Mouse (Mus musculus) neural tube, embryonic 12.5 days (tissue): ENCODE results near the gene Cyp2b23. TPM values are rescaled to one million over a fixed set of nuclear protein-coding genes. Genes with fewer than 3 reads are reported as not detected.
"Not testable (repeated sequence)": the region's sequence is repeated elsewhere in the genome, so short reads cannot be mapped to it uniquely, and the experiment has no call there.

Experiments
- ATAC-seq: fragments of 200-750 bp; cut with Nextera tagmentation; 2 replicates; pipeline ENCODE4 v1.8.0; 2017; ENCODE audit warnings: low read depth, mild to moderate bottlenecking, moderate TSS enrichment, moderate library complexity; ENCODE audit not compliant: low FRiP score
- H3K27ac ChIP-seq: fragments of 300-500 bp; sonication (generic); 2 replicates; pipeline ENCODE4 v1.5.1; 2016
- H3K27me3 ChIP-seq: fragments of 300-500 bp; sonication (generic); replicated peaks from 2 replicates; pipeline ENCODE4 v1.6.1; 2016; ENCODE audit warnings: mild to moderate bottlenecking
- H3K36me3 ChIP-seq: fragments of 300-500 bp; sonication (generic); 2 replicates; pipeline ENCODE4 v1.6.1; 2016; ENCODE audit warnings: mild to moderate bottlenecking
- H3K4me1 ChIP-seq: fragments of 300-500 bp; sonication (generic); 2 replicates; pipeline ENCODE4 v1.6.1; 2016
- H3K4me2 ChIP-seq: fragments of 300-500 bp; sonication (generic); replicated peaks from 2 replicates; pipeline ENCODE4 v1.6.1; 2016; ENCODE audit warnings: mild to moderate bottlenecking
- H3K4me3 ChIP-seq: fragments of 300-500 bp; sonication (generic); 2 replicates; pipeline ENCODE4 v1.5.1; 2016
- H3K9ac ChIP-seq: fragments of 300-500 bp; sonication (generic); 2 replicates; pipeline ENCODE4 v1.6.1; 2016; ENCODE audit warnings: mild to moderate bottlenecking
- H3K9me3 ChIP-seq: fragments of 300-500 bp; sonication (generic); 2 replicates; pipeline ENCODE4 v1.6.1; 2016; ENCODE audit warnings: mild to moderate bottlenecking
- WGBS: fragments of 180-500 bp; shearing (Covaris S2); methylation state at CpG from one replicate; pipeline ENCODE4 v1.1.7; 2016; 5-methylcytosine and 5-hydroxymethylcytosine counted together
- polyA plus RNA-seq: library from polyadenylated mRNA; unstranded; fragments of >200 nt; fragmentation: Nextera tagmentation; extraction: Ambion mirVana; gene quantifications from 2 replicates; pipeline ENCODE4 v1.2.1, GENCODE M21; 2016

Gene Cyp2b23
- not detected in 2 replicates for polyA plus RNA-seq

GRCm38 (mm10) chr7:26686337-26686736, at the start of gene Cyp2b23:
TSS of gene Cyp2b23 (minus strand) at chr7:26686437.
- H3K9ac ChIP-seq: no peak within 1 kb of the TSS
- H3K36me3 ChIP-seq: no peaks in the 10 kb centered on the region
- H3K9me3 ChIP-seq: no peaks in the 10 kb centered on the region
- 81% methylated on average over 4 of the region's 4 CpGs for WGBS
- no peak within 1 kb of the TSS for H3K27ac ChIP-seq
- no peak within 1 kb of the TSS for H3K4me2 ChIP-seq
- no peak within 1 kb of the TSS for H3K4me3 ChIP-seq
- H3K4me1 ChIP-seq: no peaks in the 10 kb centered on the region
- H3K27me3 ChIP-seq: no peaks in the 10 kb centered on the region
- ATAC-seq: no peak

GRCm38 (mm10) chr7:26711061-26711460, 24.8 kb upstream of the Cyp2b23 start:
- Histone ChIP-seq H3K4me2 (no peak overlapping the region), H3K9ac (no peak overlapping the region), H3K4me1 (no peaks in the 10 kb centered on the region), H3K27ac (no peak overlapping the region), H3K27me3 (no peaks in the 10 kb centered on the region), H3K4me3 (no peak overlapping the region), H3K9me3 (peaks cover 14% of the 10 kb centered on the region), H3K36me3 (no peaks in the 10 kb centered on the region)
- 90% methylated on average over 11 of the region's 11 CpGs for WGBS
- ATAC-seq: no peak

GRCm38 (mm10) chr7:26707061-26707460, 20.8 kb upstream of the Cyp2b23 start:
- Histone ChIP-seq H3K4me2 (no peak overlapping the region), H3K4me3 (no peak overlapping the region), H3K9me3 (no peaks in the 10 kb centered on the region), H3K9ac (no peak overlapping the region), H3K4me1 (no peaks in the 10 kb centered on the region), H3K27ac (no peak overlapping the region), H3K27me3 (no peaks in the 10 kb centered on the region), H3K36me3 (no peaks in the 10 kb centered on the region)
- no peak for ATAC-seq
- WGBS: 33% methylated on average over 11 of the region's 11 CpGs

- 37% methylated on average over 6 of the region's 6 CpGs for WGBS
- ATAC-seq: not testable (repeated sequence)
Observed at GRCm38 (mm10) chr7:26706191-26706590, 20.0 kb upstream of the Cyp2b23 start.

GRCm38 (mm10) chr7:26700151-26700550, 13.9 kb upstream of the Cyp2b23 start:
- Histone ChIP-seq H3K9me3 (0 out of 2 replicates have a peak, but pooled peaks cover 3% of the 10 kb centered on the region), H3K27ac (no peak overlapping the region), H3K27me3 (no peaks in the 10 kb centered on the region), H3K4me3 (no peak overlapping the region), H3K9ac (no peak overlapping the region), H3K36me3 (no peaks in the 10 kb centered on the region), H3K4me1 (no peaks in the 10 kb centered on the region), H3K4me2 (no peak overlapping the region)
- no peak for ATAC-seq
- WGBS: 73% methylated on average over 4 of the region's 4 CpGs

More at GRCm38 (mm10) chr7:26706191-26706590, 20.0 kb upstream of the Cyp2b23 start:
- not testable (repeated sequence) for H3K27me3 ChIP-seq, H3K9ac ChIP-seq, H3K36me3 ChIP-seq, H3K4me3 ChIP-seq, H3K4me1 ChIP-seq, H3K9me3 ChIP-seq, H3K27ac ChIP-seq, H3K4me2 ChIP-seq

- Histone ChIP-seq H3K36me3 (no peaks in the 10 kb centered on the region), H3K4me2 (no peak overlapping the region), H3K27me3 (no peaks in the 10 kb centered on the region), H3K9me3 (no peaks in the 10 kb centered on the region), H3K4me1 (no peaks in the 10 kb centered on the region), H3K9ac (no peak overlapping the region), H3K27ac (no peak overlapping the region), H3K4me3 (no peak overlapping the region)
- WGBS: 87% methylated on average over 2 of the region's 2 CpGs
- no peak for ATAC-seq
Observed at GRCm38 (mm10) chr7:26685713-26686112, 524 bp downstream of the Cyp2b23 start.

DNA sequence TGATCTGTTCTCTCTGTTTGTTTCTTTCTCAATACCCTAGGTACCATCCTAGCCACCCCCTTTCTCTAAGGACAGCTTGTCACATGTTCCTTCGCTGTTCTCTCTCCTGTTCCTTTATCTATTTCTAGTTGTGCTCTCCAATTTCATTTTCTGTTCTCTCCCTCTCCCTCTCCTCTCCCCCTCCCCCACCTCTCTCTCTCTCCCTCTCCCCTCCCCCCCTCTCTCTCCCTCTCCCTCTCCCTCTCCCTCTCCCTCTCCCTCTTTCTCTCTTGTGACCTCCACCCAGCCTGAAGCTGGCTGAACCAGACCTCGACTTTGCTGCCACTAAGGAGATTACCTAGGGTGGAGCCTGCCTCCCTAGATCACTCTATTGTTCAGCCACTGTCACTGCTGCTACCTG, 18.8 kb downstream of the Cyp2b23 start:
- ATAC-seq, H3K27me3 ChIP-seq, H3K4me3 ChIP-seq, H3K9ac ChIP-seq, H3K9me3 ChIP-seq, H3K27ac ChIP-seq, H3K4me2 ChIP-seq, H3K4me1 ChIP-seq, H3K36me3 ChIP-seq: not testable (repeated sequence)
- WGBS: 33% methylated on average over 2 of the region's 2 CpGs

DNA sequence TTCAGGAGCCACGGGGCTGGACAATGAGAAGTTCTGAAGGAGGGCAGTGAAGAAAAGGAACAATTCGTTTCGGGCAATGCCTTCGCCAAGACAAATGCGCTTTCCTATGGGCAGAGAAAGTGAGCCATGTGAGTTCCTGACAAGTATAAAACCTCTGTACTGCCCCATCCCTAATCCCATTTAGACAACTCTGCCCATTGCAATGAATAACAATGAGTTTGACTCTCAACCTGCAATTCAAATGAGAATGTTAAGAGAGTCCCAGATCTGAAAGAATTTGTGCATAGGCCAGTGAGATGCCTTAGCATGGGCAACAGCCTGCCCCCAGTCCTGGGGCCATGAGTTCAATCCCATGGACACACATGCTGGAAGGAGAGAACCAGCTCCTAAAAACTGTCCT, 20.2 kb downstream of the Cyp2b23 start:
- H3K9me3 ChIP-seq: 0 out of 2 replicates have a peak, but pooled peaks cover 12% of the 10 kb centered on the region
- ATAC-seq: no peak
- no peak overlapping the region for H3K9ac ChIP-seq
- no peak overlapping the region for H3K4me2 ChIP-seq
- no peak overlapping the region for H3K4me3 ChIP-seq
- H3K4me1 ChIP-seq: no peaks in the 10 kb centered on the region
- WGBS: 80% methylated on average over 5 of the region's 5 CpGs
- no peaks in the 10 kb centered on the region for H3K36me3 ChIP-seq
- H3K27ac ChIP-seq: no peak overlapping the region
- no peaks in the 10 kb centered on the region for H3K27me3 ChIP-seq

- not testable (repeated sequence) for H3K9ac ChIP-seq, H3K9me3 ChIP-seq, ATAC-seq, H3K4me2 ChIP-seq, H3K36me3 ChIP-seq, H3K27ac ChIP-seq, H3K4me1 ChIP-seq, H3K4me3 ChIP-seq, H3K27me3 ChIP-seq
- WGBS: 78% methylated on average over 1 of the region's 1 CpGs
Observed at GRCm38 (mm10) chr7:26618364-26618763, 67.9 kb downstream of the Cyp2b23 start, which contains the start of gene Vmn1r185. TSS of gene Vmn1r185 (minus strand) at chr7:26618464.

Other genes starting within 250 kb of the Cyp2b23 start
- gene Nlrp9a, start 151.4 kb downstream of the Cyp2b23 start, polyA plus RNA-seq: not detected in 2 replicates
- gene Vmn1r185, start 68.0 kb downstream of the Cyp2b23 start, polyA plus RNA-seq: not detected in 2 replicates
- 0.09 and 0.22 TPM in 2 replicates for gene Cyp2b19, start 70.7 kb upstream of the Cyp2b23 start, polyA plus RNA-seq
- not detected in 2 replicates for gene Cyp2g1, start 122.5 kb upstream of the Cyp2b23 start, polyA plus RNA-seq
- 0.27 TPM in 1 of 2 replicates, not detected in the other for gene Cyp2a5, start 148.9 kb upstream of the Cyp2b23 start, polyA plus RNA-seq